Mouse (Mus musculus) left cerebral cortex, postnatal 25 days (tissue): ENCODE results near the gene Natd1. TPM values are rescaled to one million over a fixed set of nuclear protein-coding genes. Genes with fewer than 3 reads are reported as not detected.

Source experiments
- DNase-seq, 2 experiments: peaks; one replicate each; pipeline ENCODE4 v3.0.0; 2022; ENCODE audit warnings: low spot score in 2 of 2, mixed read lengths in 1 of 2
- intact Hi-C: fragments of 180-260 bp; cut with DNase I; formaldehyde crosslinking; loops from one replicate; pipeline ENCODE4 v1.15.1; 2025
- total RNA-seq, 2 experiments: library from RNA; stranded (reverse); gene quantifications; 2 replicates each; pipeline ENCODE4 v1.2.3; 2021

Gene Natd1
- total RNA-seq, 2 experiments from 2014 or later: 10.3 to 11.1 TPM

DNA sequence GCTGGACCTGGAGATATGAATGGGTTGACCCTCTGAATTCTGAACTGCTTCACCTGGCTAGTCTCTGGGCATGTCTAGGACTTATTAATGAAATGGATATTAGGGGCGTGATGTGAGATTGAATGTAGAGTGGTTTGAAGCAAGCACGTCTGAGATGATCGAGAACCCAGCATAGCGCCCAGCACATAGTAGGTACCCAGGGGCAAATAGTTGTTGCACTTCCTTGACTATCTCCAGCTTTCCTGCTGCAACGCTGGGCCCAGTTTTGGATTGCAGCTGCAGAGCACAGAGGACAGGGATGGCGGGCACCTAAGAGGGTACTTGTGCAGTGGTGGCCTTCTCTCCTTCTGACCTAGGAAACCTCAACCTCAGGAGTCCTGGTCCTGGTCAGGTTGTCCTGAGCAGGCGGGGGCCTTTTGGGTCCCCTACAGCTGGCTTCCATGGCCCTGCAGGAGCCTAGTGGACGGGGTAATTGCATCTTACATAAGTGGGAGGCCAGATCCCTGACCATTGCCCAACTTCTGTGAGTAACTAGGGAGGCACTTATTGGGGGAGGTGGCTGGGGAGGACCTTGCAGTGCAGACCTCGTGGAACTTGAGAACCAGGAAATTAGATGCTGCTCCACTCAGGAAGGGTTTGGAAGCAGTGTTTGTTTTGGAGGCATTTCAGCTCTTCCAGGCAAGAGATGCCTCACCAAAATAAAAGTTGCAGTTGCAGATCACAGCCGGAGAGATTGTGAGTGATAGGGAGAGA, 18.8 kb upstream of the Natd1 start:
- DNase-seq: no peak
- intact Hi-C loops: loop anchor here (10.0 kb wide), 1 partner anchor 239 kb away; the partner anchor contains the start of gene Llgl1

DNA sequence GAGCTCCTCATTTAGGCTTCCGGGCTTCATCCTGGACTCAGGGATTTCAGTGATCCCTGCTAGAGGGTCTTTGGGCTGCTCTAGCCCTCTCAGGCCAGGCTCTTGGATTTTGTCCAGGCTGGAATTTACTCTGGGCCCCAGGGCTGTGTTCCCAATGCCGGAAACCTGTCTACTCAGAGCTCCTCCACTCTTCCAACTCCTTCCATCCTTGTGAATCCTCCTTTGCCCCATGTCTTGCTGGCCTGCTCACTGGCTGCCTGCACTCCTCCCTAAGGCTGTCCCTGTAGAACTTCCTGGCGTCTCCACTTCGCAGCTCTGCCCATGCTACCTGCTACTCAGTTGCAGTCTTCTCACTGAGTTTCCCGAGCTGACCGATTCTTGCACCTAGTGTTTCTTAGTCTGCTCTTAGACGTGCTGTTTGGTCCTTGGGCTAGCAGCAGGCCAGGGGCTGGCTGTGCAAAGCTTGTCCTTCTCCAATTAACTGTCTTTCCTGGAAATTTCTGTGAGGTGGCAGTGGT, 18.0 kb upstream of the Natd1 start:
- peak in 1 of 2 experiments; percentile 32 for DNase-seq
- intact Hi-C loops: loop anchor here (10.0 kb wide), 1 partner anchor 238 kb away; the partner anchor contains the start of gene Llgl1

- DNase-seq: peak; percentile 96 to 98
- intact Hi-C loops: loop anchor here (10.0 kb wide), 1 partner anchor 237 kb away; the partner anchor contains the start of gene Llgl1
Measured at GRCm38 (mm10) chr11:60931869-60932481, 17.4 kb upstream of the Natd1 start, which contains the start of gene Map2k3. TSS of gene Map2k3 (plus strand) at chr11:60932033.

DNA sequence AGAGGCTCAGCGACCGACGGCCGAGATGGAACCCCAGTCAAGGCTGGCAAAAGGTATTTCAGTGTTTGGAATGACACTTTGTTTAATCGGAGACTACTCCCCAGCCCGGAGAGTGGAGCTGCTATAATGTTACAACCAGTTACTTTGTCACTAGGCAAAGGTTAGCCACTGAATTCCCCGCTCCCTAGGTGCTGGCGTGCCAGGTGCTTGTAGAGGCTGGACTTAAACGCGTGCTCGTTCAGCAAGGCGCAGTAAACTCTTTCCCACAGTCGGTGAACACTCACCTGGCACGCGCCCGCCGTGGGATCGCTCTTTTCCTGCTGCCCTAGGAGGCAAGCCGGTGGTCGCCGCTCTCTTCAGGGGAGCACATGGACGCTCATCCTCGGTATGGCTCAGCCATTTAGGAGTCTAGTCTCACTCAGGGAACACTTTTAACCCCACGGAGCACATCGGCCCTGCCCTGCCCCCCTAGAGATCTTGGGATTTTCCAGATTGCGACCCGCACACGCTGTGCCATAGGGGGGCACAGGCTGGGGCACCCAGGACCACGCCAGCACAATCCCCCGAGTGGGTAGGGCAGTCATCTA, 16.8 kb upstream of the Natd1 start:
- intact Hi-C loops: loop anchor here (10.0 kb wide), 1 partner anchor 237 kb away; the partner anchor contains the start of gene Llgl1
- no peak for DNase-seq

- intact Hi-C loops: loop anchor here (10.0 kb wide), 1 partner anchor 236 kb away; the partner anchor contains the start of gene Llgl1
Measured at GRCm38 (mm10) chr11:60930724-60931281, 16.3 kb upstream of the Natd1 start.

GRCm38 (mm10) chr11:60927264-60927663, 12.7 kb upstream of the Natd1 start:
- intact Hi-C loops: loop anchor here (1.0 to 2.0 kb wide), 2 partner anchors 116 to 164 kb away; no protein-coding TSS in a partner anchor
- peak; percentile 90 to 96 for DNase-seq

More at GRCm38 (mm10) chr11:60930724-60931281, 16.3 kb upstream of the Natd1 start:
- DNase-seq: no peak

GRCm38 (mm10) chr11:60924981-60925380, 10.4 kb upstream of the Natd1 start:
- intact Hi-C loops: no loop called here
- no peak for DNase-seq

DNA sequence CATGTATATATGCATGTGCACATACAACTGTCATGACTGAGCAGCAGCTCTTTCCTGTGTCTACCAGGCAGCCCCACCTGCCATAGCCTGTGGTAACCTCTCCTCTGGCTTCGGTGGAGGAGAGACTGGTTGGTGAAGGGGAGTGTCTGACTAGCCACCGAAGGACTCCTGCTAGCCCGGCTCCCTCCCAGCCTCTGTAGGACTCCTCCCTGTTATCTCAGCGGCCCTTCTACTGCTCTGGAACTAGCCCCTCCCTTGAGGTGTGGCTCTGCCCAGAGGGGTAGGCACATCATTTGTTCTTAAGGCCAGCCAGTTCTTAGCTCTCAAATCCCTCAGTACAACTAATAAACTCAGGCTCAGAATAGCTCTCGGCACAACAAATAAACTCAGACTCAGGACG, 9.9 kb upstream of the Natd1 start:
- intact Hi-C loops: no loop called here
- DNase-seq: no peak

DNA sequence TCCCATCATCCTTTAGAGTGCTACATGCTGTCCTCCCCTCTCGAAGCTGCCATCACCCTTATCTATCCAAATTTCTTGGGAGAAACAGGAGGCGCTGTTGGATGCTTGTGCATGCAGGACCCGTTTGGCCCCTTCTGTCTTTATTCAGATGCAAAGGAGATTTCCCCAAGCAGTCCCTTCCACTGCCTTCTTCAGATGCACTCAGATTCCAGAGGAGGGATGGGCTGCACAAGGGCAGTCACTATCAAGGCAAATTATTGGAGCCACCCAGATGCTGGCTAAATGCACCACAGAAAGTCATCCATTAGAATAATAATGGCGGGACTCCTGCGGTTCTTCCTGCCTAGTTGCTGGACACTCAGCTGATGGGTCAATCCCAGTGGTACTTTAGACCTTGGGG, 8.4 kb upstream of the Natd1 start:
- no peak for DNase-seq
- intact Hi-C loops: no loop called here

GRCm38 (mm10) chr11:60922195-60922594, 7.6 kb upstream of the Natd1 start:
- no peak for DNase-seq
- intact Hi-C loops: no loop called here

DNA sequence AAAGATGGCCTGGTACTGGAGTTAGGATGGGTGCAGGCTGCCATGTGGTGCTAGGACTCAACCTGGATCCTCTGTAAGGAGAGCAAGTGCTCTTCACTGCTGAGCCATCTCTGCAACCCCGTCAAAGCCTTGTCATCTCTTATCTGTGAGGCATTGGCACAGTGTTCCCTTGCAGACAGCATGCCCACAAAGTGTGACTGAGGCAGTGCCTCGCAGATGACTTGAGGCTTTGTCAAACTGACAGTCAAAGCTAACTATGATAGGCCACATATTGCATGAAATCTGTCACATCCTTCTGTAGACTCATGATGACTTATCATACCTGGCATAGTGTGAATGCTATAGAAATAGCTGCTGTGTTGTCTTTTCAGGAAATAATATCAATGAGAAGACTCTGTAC, 5.5 kb upstream of the Natd1 start:
- intact Hi-C loops: no loop called here
- DNase-seq: no peak

DNA sequence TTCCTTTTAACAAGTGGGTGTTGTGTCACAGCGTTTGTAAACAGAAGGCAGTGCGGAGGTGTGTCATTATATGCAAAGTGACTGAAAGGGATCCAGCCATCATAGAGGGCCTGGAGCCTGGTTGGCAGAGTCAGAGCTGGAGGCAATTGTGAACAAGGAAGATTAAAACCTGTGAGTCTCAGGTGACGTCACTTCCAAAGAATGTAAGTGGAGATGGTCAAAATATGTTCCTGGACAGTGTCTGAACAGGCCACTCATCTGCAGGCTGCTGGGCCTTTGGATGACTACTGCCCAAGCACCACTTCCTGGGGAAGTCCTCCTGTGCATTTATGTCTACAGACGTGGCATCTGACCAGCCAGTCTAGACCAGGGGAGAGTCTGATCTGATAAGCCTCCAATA, 651 bp upstream of the Natd1 start:
- intact Hi-C loops: no loop called here
- no peak for DNase-seq

- intact Hi-C loops: loop anchor here (2.0 kb wide), 1 partner anchor 35 kb away; the partner anchor contains the start of gene Tmem11
Measured at GRCm38 (mm10) chr11:60913301-60914196, 1.0 kb downstream of the Natd1 start.

GRCm38 (mm10) chr11:60912525-60912973, 2.0 kb downstream of the Natd1 start:
- intact Hi-C loops: loop anchor here (2.0 kb wide), 1 partner anchor 34 kb away; the partner anchor contains the start of gene Tmem11
- no peak for DNase-seq

More at GRCm38 (mm10) chr11:60913301-60914196, 1.0 kb downstream of the Natd1 start:
- peak; percentile 91 to 94 for DNase-seq

DNA sequence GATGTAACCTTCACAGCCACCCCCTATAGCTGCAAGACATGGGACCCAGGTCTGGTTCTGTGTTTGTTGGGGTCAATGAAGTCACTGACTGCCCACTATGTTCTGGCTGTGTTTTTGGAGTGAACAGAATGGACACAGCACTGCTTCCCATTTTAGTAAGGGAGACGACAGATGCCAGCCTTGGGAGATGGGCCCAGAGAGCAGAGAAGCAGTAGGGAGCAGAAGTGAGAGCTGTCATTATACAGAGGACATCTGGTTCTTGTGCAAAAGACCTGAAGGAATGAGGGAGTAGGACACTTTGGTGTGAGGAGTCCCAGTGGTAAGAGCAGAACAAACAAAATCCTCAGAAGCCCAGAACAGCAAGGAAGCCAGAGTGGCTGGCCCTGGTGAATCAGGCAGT, 4.9 kb downstream of the Natd1 start:
- DNase-seq: no peak
- intact Hi-C loops: no loop called here

- intact Hi-C loops: no loop called here
- DNase-seq: no peak
Measured at GRCm38 (mm10) chr11:60908073-60908472, 6.5 kb downstream of the Natd1 start.

DNA sequence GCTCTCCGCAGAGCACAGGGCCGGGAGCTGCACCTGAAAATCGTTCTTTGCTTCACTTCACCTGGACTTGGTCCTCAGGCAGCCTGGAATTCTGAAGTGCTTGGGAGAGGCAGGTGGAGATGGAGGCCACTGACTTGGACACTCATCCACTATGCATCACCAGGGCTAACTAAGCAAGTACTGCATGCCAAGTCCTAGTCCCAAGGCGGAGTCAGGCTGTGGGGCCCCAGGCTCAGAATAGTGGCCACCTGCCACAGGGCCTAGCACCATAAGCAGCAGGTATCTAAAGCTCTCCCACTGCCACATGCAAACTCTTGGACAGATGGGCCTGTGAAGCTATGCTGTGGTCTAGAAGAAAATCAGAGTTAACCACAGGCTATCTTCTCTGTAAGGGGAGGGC, 8.1 kb downstream of the Natd1 start:
- intact Hi-C loops: no loop called here
- DNase-seq: no peak

DNA sequence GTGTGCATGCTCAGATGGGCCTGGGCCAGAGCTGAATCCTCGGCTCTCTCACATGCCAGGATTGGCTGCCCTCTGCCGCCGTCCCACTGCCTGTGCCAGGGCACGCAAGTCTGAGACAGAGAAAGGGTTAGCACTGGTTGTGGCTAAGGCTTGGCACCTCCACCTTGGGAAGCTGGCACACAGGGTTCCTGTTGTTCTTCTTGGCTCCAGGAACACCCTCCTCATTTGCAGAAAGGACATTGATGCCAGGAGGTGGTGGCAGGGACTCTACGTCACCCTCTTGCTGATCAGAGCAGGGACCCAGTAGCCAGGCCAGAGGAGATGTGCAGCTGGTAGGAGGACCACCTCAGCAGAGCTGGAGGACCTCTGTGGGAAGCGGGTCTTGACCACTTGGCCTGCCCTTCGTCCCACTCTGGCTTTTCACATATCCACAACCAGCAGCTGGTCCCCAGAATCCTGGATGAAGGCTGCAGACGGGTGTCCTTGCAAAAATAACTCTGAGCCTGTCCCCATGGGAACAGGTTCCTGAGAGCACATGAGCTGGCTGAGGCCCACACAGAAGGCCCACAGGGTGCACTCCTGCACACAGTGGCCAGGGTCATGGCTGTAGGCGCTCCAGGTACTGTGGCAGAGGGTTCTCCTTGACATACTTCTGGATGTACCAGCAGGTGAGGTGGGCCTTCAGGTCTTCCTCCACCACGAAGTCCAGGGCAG, 9.0 kb downstream of the Natd1 start:
- intact Hi-C loops: no loop called here
- DNase-seq: no peak
